ENCODE assay signal across 8 mouse cellular contexts in the genomic region with DNA sequence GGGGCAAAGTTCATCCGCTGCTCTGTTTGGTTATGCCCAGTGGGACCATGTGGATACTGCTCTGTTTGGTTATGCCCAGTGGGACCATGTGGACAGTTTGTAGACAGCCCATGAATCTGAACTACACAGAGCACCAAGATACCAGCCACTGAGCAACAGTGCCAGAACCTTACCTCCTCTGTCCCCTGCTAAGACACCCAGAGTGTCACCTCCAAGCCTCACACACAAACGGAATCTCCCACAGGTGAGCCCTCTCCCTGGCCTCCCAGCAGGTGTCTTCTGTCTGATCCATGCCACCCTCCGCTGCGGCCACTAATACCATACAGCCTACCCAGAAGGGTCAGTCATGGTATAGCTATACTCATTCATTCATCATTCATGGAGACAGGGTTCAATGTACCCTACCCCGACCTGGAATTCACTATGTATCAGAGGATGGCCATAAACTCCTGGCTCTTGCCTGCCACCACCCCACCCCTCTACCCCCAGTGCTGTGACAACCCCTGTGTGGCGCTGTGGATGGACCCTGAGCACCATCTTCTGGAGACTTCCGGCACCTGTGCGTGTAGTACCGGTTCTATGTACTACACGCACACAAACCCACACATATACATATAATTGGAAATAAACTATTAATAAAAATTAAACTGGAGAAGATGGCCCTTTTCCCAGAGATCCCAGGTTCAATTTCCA. TPM values are rescaled to one million over a fixed set of nuclear protein-coding genes. Genes with fewer than 3 reads are reported as not detected.
DNase-seq lines count a peak whose midpoint lies in the region; ATAC-seq and TF ChIP-seq lines count a peak whose summit lies in the region.

No protein-coding gene starts in this region.

- TF ChIP-seq POLR2A in kidney, adult 2 months (IDR thresholded peaks at IDR 0.05; ENCODE audit: low read depth, low read length), result no peak
- no peak for TF ChIP-seq POLR2A in bone marrow, adult 2 months (IDR thresholded peaks at IDR 0.05; ENCODE audit: borderline replicate concordance, control insufficient read depth, low read depth, low read length)

- H3K27me3 ChIP-seq in kidney, adult 2 months (replicated peaks; ENCODE audit: control insufficient read depth, insufficient read depth, low read length), result no peaks in the 10 kb centered on the region
- no peaks in the 10 kb centered on the region for H3K27me3 ChIP-seq in hindbrain, embryonic 14.5 days (ENCODE audit: control insufficient read depth, insufficient read depth, low read length)
- H3K27me3 ChIP-seq in midbrain, postnatal 0 days (ENCODE audit: insufficient read depth, low read length), result no peaks in the 10 kb centered on the region

- peak overlapping the region; percentile 89 for H3K9ac ChIP-seq in hindbrain, embryonic 14.5 days
- peak overlapping the region; percentile 90 for H3K9ac ChIP-seq in midbrain, postnatal 0 days (replicated peaks; ENCODE audit: low read length, poor library complexity, severe bottlenecking)

- no peak for ATAC-seq in hindbrain, embryonic 14.5 days (ENCODE audit: low FRiP score)
- no peak for ATAC-seq in midbrain, postnatal 0 days (ENCODE audit: low FRiP score)

- no peak for DNase-seq in kidney, adult 2 months
- DNase-seq in kidney, adult 8-10 months, result no peak
- DNase-seq in hindbrain, embryonic 14.5 days (ENCODE audit: low spot score), result no peak
- DNase-seq in midbrain, postnatal 0 days (ENCODE audit: low spot score), result no peak
- DNase-seq in layer of hippocampus, postnatal 36 days, result no peak
- no peak for DNase-seq in adrenal gland, adult 8-10 months
- no peak for DNase-seq in spleen, postnatal 14 days (ENCODE audit: low spot score in 2 of 2)

- H3K4me2 ChIP-seq in hindbrain, embryonic 14.5 days (replicated peaks), result peak overlapping the region; percentile 96
- peak overlapping the region; percentile 94 for H3K4me2 ChIP-seq in midbrain, postnatal 0 days (ENCODE audit: low read depth, low read length, poor library complexity, severe bottlenecking)

- no peaks in the 10 kb centered on the region for H3K9me3 ChIP-seq in hindbrain, embryonic 14.5 days (ENCODE audit: control insufficient read depth, low read length)
- no peaks in the 10 kb centered on the region for H3K9me3 ChIP-seq in midbrain, postnatal 0 days (ENCODE audit: low read length)

- WGBS in kidney, adult 2 months, result 44% methylated on average over 10 of the region's 10 CpGs
- WGBS in bone marrow, adult 2 months, result 43% methylated on average over 10 of the region's 10 CpGs
- WGBS in hindbrain, embryonic 14.5 days, result 62% methylated on average over 10 of the region's 10 CpGs
- 56% methylated on average over 10 of the region's 10 CpGs for WGBS in midbrain, postnatal 0 days

- no peak overlapping the region; the same call in 1 of the 2 replicates for H3K27ac ChIP-seq in kidney, adult 2 months (ENCODE audit: insufficient read depth, low read depth, low read length)
- H3K27ac ChIP-seq in bone marrow, adult 2 months (ENCODE audit: control insufficient read depth, insufficient read depth, low read depth, low read length, poor library complexity), result no peak overlapping the region
- H3K27ac ChIP-seq in hindbrain, embryonic 14.5 days, result no peak overlapping the region
- H3K27ac ChIP-seq in midbrain, postnatal 0 days (ENCODE audit: low read depth, low read length), result peak overlapping the region; percentile 81

- peaks cover 12% of the 10 kb centered on the region for H3K4me1 ChIP-seq in kidney, adult 2 months (ENCODE audit: control insufficient read depth, insufficient read depth, low read length)
- peaks cover 7% of the 10 kb centered on the region for H3K4me1 ChIP-seq in bone marrow, adult 2 months (ENCODE audit: control insufficient read depth, insufficient read depth, low read length)
- H3K4me1 ChIP-seq in hindbrain, embryonic 14.5 days (replicated peaks; ENCODE audit: control insufficient read depth, insufficient read depth, low read length), result peaks cover 23% of the 10 kb centered on the region
- H3K4me1 ChIP-seq in midbrain, postnatal 0 days (ENCODE audit: insufficient read depth, low read length), result peaks cover 12% of the 10 kb centered on the region

- no peaks in the 10 kb centered on the region; the same call in 1 of the 2 replicates for H3K36me3 ChIP-seq in kidney, adult 2 months (ENCODE audit: control insufficient read depth, insufficient read depth, low read length)
- H3K36me3 ChIP-seq in hindbrain, embryonic 14.5 days (replicated peaks; ENCODE audit: control insufficient read depth, insufficient read depth), result peaks cover 45% of the 10 kb centered on the region
- H3K36me3 ChIP-seq in midbrain, postnatal 0 days (ENCODE audit: insufficient read depth, low read length), result peaks cover 33% of the 10 kb centered on the region

- H3K4me3 ChIP-seq in kidney, adult 2 months (ENCODE audit: insufficient read depth, low read depth, low read length), result peak overlapping the region; percentile 93
- H3K4me3 ChIP-seq in bone marrow, adult 2 months (replicated peaks; ENCODE audit: control insufficient read depth, low read depth, low read length), result peak overlapping the region; percentile 76
- peak overlapping the region; percentile 76 for H3K4me3 ChIP-seq in hindbrain, embryonic 14.5 days (replicated peaks; ENCODE audit: low read length)
- peak overlapping the region; percentile 84 for H3K4me3 ChIP-seq in midbrain, postnatal 0 days (ENCODE audit: low read depth, low read length)

- TF ChIP-seq CTCF in kidney, adult 2 months (conservative IDR thresholded peaks at IDR 0.05; ENCODE audit: insufficient read depth, insufficient read length, low read depth, low read length), result peak; percentile 44
- TF ChIP-seq CTCF in bone marrow, adult 2 months (IDR thresholded peaks at IDR 0.05; ENCODE audit: control insufficient read depth, insufficient read depth, low read length), result peak; percentile 30; the same call in 1 of the 2 replicates
- peak; percentile 47 for TF ChIP-seq CTCF in midbrain, postnatal 0 days (IDR thresholded peaks at IDR 0.05)

RNA-seq across cellular contexts. Expression of gene Uqcr11, which starts 1.0 kb away (rescaled TPM):
- polyA plus RNA-seq in kidney, adult 2 months (2012; rRNA removed), result 3,960 and 3,968 TPM in 2 replicates
- polyA plus RNA-seq in bone marrow, adult 2 months (2011; ENCODE audit: insufficient read depth, insufficient read length, low replicate concordance, missing spikeins), result 190 and 222 TPM in 2 replicates
- polyA plus RNA-seq in hindbrain, embryonic 14.5 days (2014; fragmentation: Nextera tagmentation; extraction: Ambion mirVana), result 675 and 804 TPM in 2 replicates
- total RNA-seq in midbrain, postnatal 0 days (2014; rRNA removed), result 295 and 379 TPM in 2 replicates
- 638 and 795 TPM in 2 replicates for polyA plus RNA-seq in midbrain, postnatal 0 days (2015; fragmentation: Nextera tagmentation; extraction: Ambion mirVana)
- 100 to 1,000 TPM; 443 to 467 TPM for total RNA-seq in layer of hippocampus, postnatal 36 days (2021)
- total RNA-seq in adrenal gland, adult 8-10 months (2022), result 100 to 1,000 TPM; 515 to 715 (median 604) TPM

RNA-seq across cellular contexts. Expression of gene Mbd3, which starts 6.3 kb away (rescaled TPM):
- 143 and 151 TPM in 2 replicates for polyA plus RNA-seq in kidney, adult 2 months (2012; rRNA removed)
- polyA plus RNA-seq in bone marrow, adult 2 months (2011; ENCODE audit: insufficient read depth, insufficient read length, low replicate concordance, missing spikeins), result 53.0 and 82.0 TPM in 2 replicates
- polyA plus RNA-seq in hindbrain, embryonic 14.5 days (2014; fragmentation: Nextera tagmentation; extraction: Ambion mirVana), result 152 and 161 TPM in 2 replicates
- 30.4 and 47.0 TPM in 2 replicates for total RNA-seq in midbrain, postnatal 0 days (2014; rRNA removed)
- 154 and 157 TPM in 2 replicates for polyA plus RNA-seq in midbrain, postnatal 0 days (2015; fragmentation: Nextera tagmentation; extraction: Ambion mirVana)
- total RNA-seq in layer of hippocampus, postnatal 36 days (2021), result 100 to 1,000 TPM; 148 to 156 TPM
- total RNA-seq in adrenal gland, adult 8-10 months (2022), result 100 to 1,000 TPM; 147 to 161 (median 156) TPM

RNA-seq across cellular contexts. Expression of gene Mex3d, which starts 18.2 kb away (rescaled TPM):
- polyA plus RNA-seq in kidney, adult 2 months (2012; rRNA removed), result 7.9 and 11.9 TPM in 2 replicates
- 1.4 and 1.7 TPM in 2 replicates for polyA plus RNA-seq in bone marrow, adult 2 months (2011; ENCODE audit: insufficient read depth, insufficient read length, low replicate concordance, missing spikeins)
- 12.3 and 13.3 TPM in 2 replicates for polyA plus RNA-seq in hindbrain, embryonic 14.5 days (2014; fragmentation: Nextera tagmentation; extraction: Ambion mirVana)
- total RNA-seq in midbrain, postnatal 0 days (2014; rRNA removed), result 118 and 147 TPM in 2 replicates
- 12.5 and 13.9 TPM in 2 replicates for polyA plus RNA-seq in midbrain, postnatal 0 days (2015; fragmentation: Nextera tagmentation; extraction: Ambion mirVana)
- 10 to 100 TPM; 18.2 to 18.4 TPM for total RNA-seq in layer of hippocampus, postnatal 36 days (2021)
- total RNA-seq in adrenal gland, adult 8-10 months (2022), result 10 to 100 TPM; 17.4 to 21.6 (median 20.8) TPM

RNA-seq across cellular contexts. Expression of gene Tcf3, which starts 27.8 kb away (rescaled TPM):
- polyA plus RNA-seq in kidney, adult 2 months (2012; rRNA removed), result 33.3 and 38.6 TPM in 2 replicates
- 70.7 and 138 TPM in 2 replicates for polyA plus RNA-seq in bone marrow, adult 2 months (2011; ENCODE audit: insufficient read depth, insufficient read length, low replicate concordance, missing spikeins)
- polyA plus RNA-seq in hindbrain, embryonic 14.5 days (2014; fragmentation: Nextera tagmentation; extraction: Ambion mirVana), result 41.3 and 46.5 TPM in 2 replicates
- 69.6 and 91.1 TPM in 2 replicates for total RNA-seq in midbrain, postnatal 0 days (2014; rRNA removed)
- polyA plus RNA-seq in midbrain, postnatal 0 days (2015; fragmentation: Nextera tagmentation; extraction: Ambion mirVana), result 24.8 and 25.1 TPM in 2 replicates
- 10 to 100 TPM; 30.5 to 30.6 TPM for total RNA-seq in layer of hippocampus, postnatal 36 days (2021)
- total RNA-seq in adrenal gland, adult 8-10 months (2022), result 10 to 100 TPM; 56.7 to 75.7 (median 66.8) TPM

RNA-seq across cellular contexts. Expression of gene Plk5, which starts 49.4 kb away (rescaled TPM):
- 1.8 and 2.0 TPM in 2 replicates for polyA plus RNA-seq in kidney, adult 2 months (2012; rRNA removed)
- 2.2 TPM in 1 of 2 replicates, not detected in the other for polyA plus RNA-seq in bone marrow, adult 2 months (2011; ENCODE audit: insufficient read depth, insufficient read length, low replicate concordance, missing spikeins)
- polyA plus RNA-seq in hindbrain, embryonic 14.5 days (2014; fragmentation: Nextera tagmentation; extraction: Ambion mirVana), result 3.6 and 4.1 TPM in 2 replicates
- 17.5 and 23.1 TPM in 2 replicates for total RNA-seq in midbrain, postnatal 0 days (2014; rRNA removed)
- polyA plus RNA-seq in midbrain, postnatal 0 days (2015; fragmentation: Nextera tagmentation; extraction: Ambion mirVana), result 12.5 and 12.8 TPM in 2 replicates
- total RNA-seq in layer of hippocampus, postnatal 36 days (2021), result 10 to 100 TPM; 23.2 to 23.4 TPM
- 1 to 10 TPM in 1 of 4 experiments, under 1 TPM in 3; 0.21 to 1.3 (median 0.41) TPM for total RNA-seq in adrenal gland, adult 8-10 months (2022)
